Mouse (Mus musculus): ENCODE data around the gene Pidd1.
"Not testable (repeated sequence)": the region's sequence is repeated elsewhere in the genome, so short reads cannot be mapped to it uniquely, and the experiment has no call there.

Pidd1 gene

DNA sequence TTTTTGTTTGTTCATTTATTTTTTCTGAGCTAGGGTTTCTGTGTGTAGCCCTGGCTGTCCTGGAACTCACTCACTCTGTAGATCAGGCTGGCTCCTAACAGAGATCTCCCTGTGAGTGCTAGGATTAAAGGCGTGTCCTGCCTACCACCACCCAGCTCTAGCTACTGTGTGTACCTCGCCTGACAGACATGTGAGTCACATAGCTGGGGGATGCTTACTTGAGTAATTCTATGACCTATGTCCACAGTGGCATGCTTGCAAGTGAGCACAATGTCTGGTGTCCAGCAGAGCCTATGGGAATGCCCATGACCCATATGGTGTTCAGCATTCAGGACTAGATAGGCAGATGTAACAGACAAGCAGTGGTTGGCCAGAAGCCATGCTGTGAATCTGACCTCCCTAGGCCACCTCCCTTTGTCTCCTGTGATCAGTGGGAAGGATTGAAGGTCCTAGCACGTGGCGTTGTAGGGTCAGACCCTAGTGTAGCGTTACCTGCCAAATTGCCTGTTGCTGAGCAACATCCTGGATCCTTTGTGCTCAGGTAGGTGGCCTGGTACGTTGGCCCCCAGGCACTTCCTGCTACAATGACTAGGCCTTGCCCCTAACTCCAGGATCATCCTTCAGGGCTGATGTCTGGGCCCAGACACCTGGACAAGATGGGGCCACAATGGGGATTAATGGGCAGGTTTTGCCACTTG, 27.5 kb downstream of the Pidd1 start:
- DNase-seq (ENCODE audit: low spot score in 2 of 2): no peak

GRCm38 (mm10) chr7:141413809-141414584, 29.8 kb downstream of the Pidd1 start, which contains the start of gene Gatd1:
Gene Gatd1 (minus strand): TSS chr7:141414136.
- DNase-seq (ENCODE audit: low spot score in 2 of 2): peak; percentile 94 to 99

- no peak for DNase-seq (ENCODE audit: low spot score in 2 of 2)
Measured at GRCm38 (mm10) chr7:141413331-141413730, 30.5 kb downstream of the Pidd1 start.

DNA sequence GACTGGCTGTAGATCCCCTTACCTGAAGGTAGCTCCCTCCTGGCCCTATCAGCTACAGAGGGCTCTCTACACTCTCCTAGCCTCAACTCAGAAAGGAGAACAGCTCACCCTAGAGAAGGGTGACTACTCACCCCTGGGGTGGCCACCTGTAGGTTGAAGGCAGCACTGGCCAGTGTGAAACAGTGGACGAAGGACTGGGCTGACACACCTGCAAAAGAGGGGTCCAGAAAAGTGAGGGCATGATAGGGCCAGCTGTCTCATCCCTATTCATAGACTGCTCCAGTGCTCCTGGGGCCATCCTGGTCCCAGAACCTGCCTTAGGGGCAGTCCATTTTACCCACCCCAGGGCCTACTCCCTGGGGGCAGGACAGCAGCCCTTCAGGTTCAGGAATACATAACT, 32.2 kb downstream of the Pidd1 start:
- no peak for DNase-seq (ENCODE audit: low spot score in 2 of 2)

DNA sequence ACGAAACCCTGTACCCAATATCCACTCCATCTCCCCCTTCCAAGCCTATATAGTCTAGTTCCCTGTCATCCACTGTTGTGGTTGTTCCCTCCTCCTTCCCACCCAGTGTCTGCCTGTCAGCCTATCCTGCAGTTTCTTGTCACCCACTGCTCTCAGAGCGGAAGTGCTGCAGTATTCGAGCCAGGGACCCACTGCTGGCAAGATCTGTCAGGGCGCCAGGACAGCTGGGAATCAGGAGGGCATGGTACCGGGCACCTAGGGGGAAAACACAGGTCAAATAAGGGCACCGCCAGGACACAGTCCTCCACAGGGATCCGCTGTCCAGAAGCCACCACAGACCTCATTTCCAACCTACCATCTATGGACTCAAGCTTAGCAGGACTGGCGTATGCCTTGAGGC, 33.2 kb downstream of the Pidd1 start:
- no peak for DNase-seq (ENCODE audit: low spot score in 2 of 2)

DNA sequence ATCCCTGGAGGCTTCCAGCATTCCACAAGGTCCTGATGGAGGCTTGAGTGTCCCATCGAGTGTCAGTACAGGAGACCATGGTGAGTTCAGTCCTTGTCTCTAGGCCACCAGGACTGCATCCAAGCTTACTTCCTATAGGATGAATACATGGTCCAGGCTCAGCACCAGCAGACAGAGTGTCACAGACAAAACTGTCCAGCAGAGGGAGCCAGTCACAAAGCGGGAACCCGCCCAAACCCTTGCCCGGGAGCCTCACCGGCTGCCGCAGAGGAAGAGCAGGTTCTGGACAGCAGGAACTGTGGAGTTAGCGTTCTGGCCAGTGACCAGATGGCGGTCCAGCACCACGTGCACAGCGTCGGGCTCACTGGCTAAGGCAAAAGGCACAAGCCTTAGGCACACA, 35.0 kb downstream of the Pidd1 start:
- peak; percentile 76 for DNase-seq (ENCODE audit: low spot score in 2 of 2)

DNA sequence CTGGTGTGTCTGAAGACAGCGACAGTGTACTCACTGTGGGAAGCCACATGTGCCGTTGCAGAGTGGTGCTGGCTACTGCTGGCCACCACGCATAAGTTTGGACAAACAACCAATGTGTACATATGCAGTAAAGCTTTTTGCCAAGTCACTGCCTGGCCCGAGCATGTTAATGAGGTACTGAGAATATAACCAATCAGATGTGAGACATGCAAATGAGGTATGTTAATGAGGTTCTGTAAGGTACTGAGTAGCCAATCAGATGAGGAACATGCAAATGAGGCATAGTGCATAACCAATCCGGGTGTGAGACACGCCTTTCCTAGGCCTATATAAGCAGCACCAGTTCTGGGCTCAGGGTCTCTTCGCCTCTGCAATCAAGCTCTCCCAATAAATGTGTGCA, 36.2 kb downstream of the Pidd1 start:
- not testable (repeated sequence) for DNase-seq (ENCODE audit: low spot score in 2 of 2)

GRCm38 (mm10) chr7:141405466-141405865, 38.4 kb downstream of the Pidd1 start:
- DNase-seq (ENCODE audit: low spot score in 2 of 2): no peak

DNA sequence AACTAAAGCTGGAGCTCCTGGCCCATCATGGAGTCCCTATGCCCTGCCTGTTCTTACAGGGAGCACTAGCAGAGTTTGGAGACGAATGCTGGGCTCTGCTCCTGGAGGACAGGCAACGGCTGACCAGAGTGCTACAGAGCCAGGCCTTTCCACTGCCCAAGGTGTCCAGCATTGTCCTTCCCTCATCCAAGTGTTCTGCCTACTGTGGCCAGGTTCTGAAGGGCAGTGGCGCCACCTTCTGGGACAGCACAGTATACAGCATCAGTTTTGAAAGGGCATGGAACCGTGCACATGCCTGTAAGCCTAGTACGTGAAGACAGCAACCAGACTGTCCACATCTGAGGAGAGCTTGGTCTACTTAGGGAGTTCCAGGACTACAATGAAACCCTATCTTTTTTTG, 40.5 kb downstream of the Pidd1 start:
- DNase-seq (ENCODE audit: low spot score in 2 of 2): peak in 1 of 2 experiments; percentile 51

GRCm38 (mm10) chr7:141395348-141395747, 48.5 kb downstream of the Pidd1 start:
- DNase-seq (ENCODE audit: low spot score in 2 of 2): no peak

DNA sequence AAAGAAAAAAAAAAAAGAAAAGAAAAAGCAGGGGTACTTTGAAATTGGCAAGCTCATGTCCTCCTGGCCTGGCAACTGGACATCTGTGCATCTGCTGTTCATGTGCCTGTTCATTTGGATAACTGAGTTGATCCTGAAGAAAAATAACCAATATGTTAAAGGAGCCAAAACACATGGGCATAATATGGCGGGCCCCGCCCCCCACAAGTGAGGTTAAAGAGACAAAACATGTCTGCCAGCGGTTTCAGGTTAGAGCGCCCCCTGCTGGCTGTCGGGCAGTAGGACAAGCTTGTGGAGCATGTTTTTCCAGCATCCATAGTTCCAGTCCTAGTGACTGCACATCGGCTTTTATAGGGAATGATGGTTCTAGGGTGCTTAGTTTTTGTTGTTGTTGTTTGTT, 49.1 kb downstream of the Pidd1 start:
- peak in 1 of 2 experiments; percentile 13 for DNase-seq (ENCODE audit: low spot score in 2 of 2)

GRCm38 (mm10) chr7:141394158-141394557, 49.7 kb downstream of the Pidd1 start:
- no peak for DNase-seq (ENCODE audit: low spot score in 2 of 2)

DNA sequence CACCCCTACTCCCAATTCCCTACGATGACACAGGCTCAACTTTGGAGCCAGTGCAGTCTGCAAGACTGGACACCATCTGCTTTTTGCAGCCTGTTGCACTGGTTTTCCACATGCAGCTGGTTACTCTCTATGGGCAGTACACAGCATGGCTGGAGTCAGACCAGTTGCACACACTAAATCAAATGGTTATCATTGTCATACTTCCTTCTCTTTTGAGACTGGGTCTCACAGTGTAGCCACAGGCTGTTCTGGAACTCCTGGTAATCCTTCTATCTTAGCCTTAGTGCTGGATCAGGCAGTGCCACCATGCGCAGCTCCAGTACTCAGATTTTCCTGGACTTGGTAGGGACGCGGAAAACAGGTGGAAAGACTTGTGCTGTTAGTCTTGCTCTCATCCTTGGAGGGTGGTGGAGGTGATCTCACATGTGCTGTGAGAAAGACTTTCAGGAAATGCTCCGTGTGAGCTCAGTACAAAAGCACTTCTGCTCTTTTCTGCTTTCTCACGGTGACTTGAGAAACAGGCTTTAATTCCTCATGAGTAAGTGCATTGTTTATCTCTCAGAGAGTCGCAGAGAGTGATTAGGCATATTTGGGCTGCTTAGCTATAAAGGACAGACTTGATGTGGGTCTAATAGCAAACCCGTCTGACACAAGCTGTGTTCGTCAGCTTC, 51.1 kb downstream of the Pidd1 start:
- DNase-seq (ENCODE audit: low spot score in 2 of 2): no peak

- DNase-seq (ENCODE audit: low spot score in 2 of 2): peak; percentile 92 to 98
Measured at GRCm38 (mm10) chr7:141391625-141392551, 51.9 kb downstream of the Pidd1 start, which contains the start of gene Taldo1. Gene Taldo1 (plus strand): TSS chr7:141392199.

- DNase-seq (ENCODE audit: low spot score in 2 of 2): no peak
Measured at GRCm38 (mm10) chr7:141390326-141391259, 53.2 kb downstream of the Pidd1 start.

DNA sequence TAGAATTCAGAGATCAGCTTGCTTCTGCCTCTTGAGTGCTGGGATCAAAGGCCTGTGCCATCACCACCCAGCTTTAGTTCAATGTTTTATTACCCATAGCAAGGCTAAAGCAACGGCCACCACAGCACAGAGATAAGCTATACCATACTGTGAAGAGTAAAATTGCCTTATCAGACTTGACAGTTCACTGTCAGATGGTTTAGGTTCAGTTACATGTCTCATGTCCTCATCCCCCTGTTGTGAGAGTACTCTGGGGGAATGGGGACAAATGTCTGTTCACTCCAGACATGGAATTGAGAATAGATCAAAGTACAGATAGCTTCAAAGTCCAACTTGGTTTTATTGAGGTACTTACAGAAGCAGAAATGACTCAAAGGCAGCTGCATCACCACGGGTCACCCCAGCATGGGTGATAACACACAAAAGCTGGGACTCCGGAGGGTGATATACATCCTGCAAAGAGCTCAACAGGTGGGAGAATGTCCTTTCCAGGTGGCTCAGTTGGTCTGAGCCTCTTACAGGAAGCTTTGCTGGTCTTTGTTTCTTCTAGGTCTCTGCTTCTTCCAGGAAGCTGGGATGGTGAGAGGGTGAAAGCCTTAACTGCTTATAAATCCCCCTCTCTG, 55.2 kb downstream of the Pidd1 start:
- DNase-seq (ENCODE audit: low spot score in 2 of 2): no peak
